Comparison of ENCODE assay signal across 10 mouse cellular contexts in genomic region chr5:122234319-122235195, GRCm38 (mm10). TPM values are rescaled to one million over a fixed set of nuclear protein-coding genes. Genes with fewer than 3 reads are reported as not detected.
A peak's percentile ranks its signal among the peaks of the same experiment; 100 is the strongest.
DNase-seq lines count a peak whose midpoint lies in the region; ATAC-seq and TF ChIP-seq lines count a peak whose summit lies in the region.
"Had no signal": no experiment of that assay in that cellular context is flagged by ENCODE, and none has a peak within 500 bp of the region (broad histone marks: within the 10 kb centered on the region; RNA-seq: fewer than 3 reads in every experiment).

No protein-coding gene starts in this region.

- no peaks in the 10 kb centered on the region for H3K9me3 ChIP-seq in heart, embryonic 10.5 days
- no peaks in the 10 kb centered on the region for H3K9me3 ChIP-seq in forebrain, postnatal 0 days (ENCODE audit: low read length)
- H3K9me3 ChIP-seq: G1E had no signal

- peaks cover 34% of the 10 kb centered on the region for H3K4me1 ChIP-seq in heart, embryonic 10.5 days
- H3K4me1 ChIP-seq in forebrain, postnatal 0 days (ENCODE audit: insufficient read depth) = no peaks in the 10 kb centered on the region
- H3K4me1 ChIP-seq in small intestine, adult 2 months (ENCODE audit: control insufficient read depth, insufficient read depth, insufficient read length, low read length) = peaks cover 8% of the 10 kb centered on the region
- H3K4me1 ChIP-seq in kidney, adult 2 months (ENCODE audit: control insufficient read depth, insufficient read depth, low read length) = no peaks in the 10 kb centered on the region

- no peak overlapping the region for H3K9ac ChIP-seq in forebrain, postnatal 0 days

- 0 out of 2 replicates have a peak overlapping the region, but pooled peaks have one; percentile 2 for H3K27ac ChIP-seq in heart, embryonic 10.5 days
- H3K27ac ChIP-seq in forebrain, postnatal 0 days (ENCODE audit: low read depth, low read length) = 0 out of 2 replicates have a peak overlapping the region, but pooled peaks have one; percentile 60
- peak overlapping the region; percentile 71 for H3K27ac ChIP-seq in small intestine, adult 2 months (ENCODE audit: insufficient read depth, low read depth, low read length)
- no peak overlapping the region for H3K27ac ChIP-seq in kidney, adult 2 months (ENCODE audit: insufficient read depth, low read depth, low read length)

- no peaks in the 10 kb centered on the region for H3K27me3 ChIP-seq in heart, embryonic 10.5 days (ENCODE audit: insufficient read depth, poor library complexity, severe bottlenecking)
- H3K27me3 ChIP-seq in forebrain, postnatal 0 days (ENCODE audit: insufficient read depth, low read length) = no peaks in the 10 kb centered on the region
- H3K27me3 ChIP-seq in small intestine, adult 2 months (ENCODE audit: control insufficient read depth, insufficient read depth, low read length) = no peaks in the 10 kb centered on the region
- no peaks in the 10 kb centered on the region for H3K27me3 ChIP-seq in kidney, adult 2 months (replicated peaks; ENCODE audit: control insufficient read depth, insufficient read depth, low read length)

- 81% methylated on average over 9 of the region's 9 CpGs for WGBS in heart, embryonic 10.5 days
- WGBS in forebrain, postnatal 0 days = 82% methylated on average over 9 of the region's 9 CpGs
- WGBS in small intestine, adult 2 months = 65% methylated on average over 9 of the region's 9 CpGs
- 76% methylated on average over 9 of the region's 9 CpGs for WGBS in kidney, adult 2 months

- no peak for TF ChIP-seq POLR2A in small intestine, adult 2 months (IDR thresholded peaks at IDR 0.05; ENCODE audit: low read depth, low read length)
- no peak for TF ChIP-seq POLR2A in kidney, adult 2 months (IDR thresholded peaks at IDR 0.05; ENCODE audit: low read depth, low read length)

- no peak overlapping the region for H3K4me2 ChIP-seq in forebrain, postnatal 0 days (ENCODE audit: low read depth)

- no peak overlapping the region for H3K4me3 ChIP-seq in heart, embryonic 10.5 days
- no peak overlapping the region for H3K4me3 ChIP-seq in forebrain, postnatal 0 days (ENCODE audit: low read depth, low read length)
- H3K4me3 ChIP-seq in small intestine, adult 2 months (ENCODE audit: low read depth, low read length) = no peak overlapping the region
- no peak overlapping the region for H3K4me3 ChIP-seq in kidney, adult 2 months (ENCODE audit: insufficient read depth, low read depth, low read length)

- TF ChIP-seq CTCF in forebrain, postnatal 0 days (IDR thresholded peaks at IDR 0.05; ENCODE audit: low read depth) = no peak
- TF ChIP-seq CTCF in small intestine, adult 2 months (IDR thresholded peaks at IDR 0.05; ENCODE audit: extremely low read depth, insufficient read length, insufficient replicate concordance, low read depth, low read length) = no peak
- no peak for TF ChIP-seq CTCF in kidney, adult 2 months (conservative IDR thresholded peaks at IDR 0.05; ENCODE audit: insufficient read depth, insufficient read length, low read depth, low read length)

- intact Hi-C loops in heart, postnatal 10 days (cut with DNase I) = no loop called here

- DNase-seq in heart, embryonic 10.5 days (ENCODE audit: low spot score) = no peak
- DNase-seq in heart, postnatal 10 days = no peak
- peak; percentile 83 for DNase-seq in CD4-positive, CD25-positive, alpha-beta regulatory T cell, adult 2 months (ENCODE audit: low read depth, low spot score)
- DNase-seq in forebrain, postnatal 0 days = no peak
- DNase-seq in kidney, adult 2 months = no peak
- no peak for DNase-seq in embryo, embryonic 9.5 days (ENCODE audit: extremely low spot score)
- DNase-seq in urinary bladder, postnatal 25 days (ENCODE audit: low spot score) = no peak
- DNase-seq: heart, postnatal 36 days had no signal

- ATAC-seq in forebrain, postnatal 0 days = no peak

- peaks cover 8% of the 10 kb centered on the region; the same call in 1 of the 2 replicates for H3K36me3 ChIP-seq in heart, embryonic 10.5 days
- no peaks in the 10 kb centered on the region for H3K36me3 ChIP-seq in forebrain, postnatal 0 days (ENCODE audit: insufficient read depth)
- H3K36me3 ChIP-seq in small intestine, adult 2 months (ENCODE audit: control insufficient read depth, insufficient read depth, low read length) = no peaks in the 10 kb centered on the region
- H3K36me3 ChIP-seq in kidney, adult 2 months (ENCODE audit: control insufficient read depth, insufficient read depth, low read length) = no peaks in the 10 kb centered on the region
- H3K36me3 ChIP-seq: G1E had no signal

RNA-seq across cellular contexts. Expression of gene Hvcn1, which starts 28.0 kb away (rescaled TPM):
- 2.7 and 6.7 TPM in 2 replicates for polyA plus RNA-seq in heart, embryonic 10.5 days (2016; fragmentation: Nextera tagmentation; extraction: Ambion mirVana)
- total RNA-seq in heart, postnatal 10 days (2021) = 1 to 10 TPM; 2.2 to 2.3 TPM
- 1.7 and 3.0 TPM in 2 replicates for total RNA-seq in forebrain, postnatal 0 days (2014; rRNA removed)
- polyA plus RNA-seq in forebrain, postnatal 0 days (2015; fragmentation: Nextera tagmentation; extraction: Ambion mirVana) = 1.2 and 1.6 TPM in 2 replicates
- 8.1 and 18.6 TPM in 2 replicates for polyA plus RNA-seq in small intestine, adult 2 months (2012; rRNA removed)
- 6.4 and 13.1 TPM in 2 replicates for polyA plus RNA-seq in kidney, adult 2 months (2012; rRNA removed)

RNA-seq across cellular contexts. Expression of gene Tctn1, which starts 29.7 kb away (rescaled TPM):
- 2.4 and 3.1 TPM in 2 replicates for polyA plus RNA-seq in heart, embryonic 10.5 days (2016; fragmentation: Nextera tagmentation; extraction: Ambion mirVana)
- 1 to 10 TPM; 5.4 to 5.5 TPM for total RNA-seq in heart, postnatal 10 days (2021)
- total RNA-seq in forebrain, postnatal 0 days (2014; rRNA removed) = 20.3 and 31.2 TPM in 2 replicates
- 2.9 and 4.3 TPM in 2 replicates for polyA plus RNA-seq in forebrain, postnatal 0 days (2015; fragmentation: Nextera tagmentation; extraction: Ambion mirVana)
- 5.8 and 12.5 TPM in 2 replicates for polyA plus RNA-seq in small intestine, adult 2 months (2012; rRNA removed)
- 18.2 and 23.2 TPM in 2 replicates for polyA plus RNA-seq in kidney, adult 2 months (2012; rRNA removed)

RNA-seq across cellular contexts. Expression of gene Pptc7, which starts 49.6 kb away (rescaled TPM):
- polyA plus RNA-seq in heart, embryonic 10.5 days (2016; fragmentation: Nextera tagmentation; extraction: Ambion mirVana) = 9.1 and 9.9 TPM in 2 replicates
- 10 to 100 TPM; 63.4 to 83.1 TPM for total RNA-seq in heart, postnatal 10 days (2021)
- 14.8 and 18.3 TPM in 2 replicates for total RNA-seq in forebrain, postnatal 0 days (2014; rRNA removed)
- polyA plus RNA-seq in forebrain, postnatal 0 days (2015; fragmentation: Nextera tagmentation; extraction: Ambion mirVana) = 4.2 and 6.7 TPM in 2 replicates
- 12.5 and 20.1 TPM in 2 replicates for polyA plus RNA-seq in small intestine, adult 2 months (2012; rRNA removed)
- polyA plus RNA-seq in kidney, adult 2 months (2012; rRNA removed) = 28.8 and 31.7 TPM in 2 replicates
